Mouse (Mus musculus) lung, postnatal 36 days (tissue): Measurements from ENCODE around the gene Adprh.
"Not testable (repeated sequence)": the region's sequence is repeated elsewhere in the genome, so short reads cannot be mapped to it uniquely, and the experiment has no call there.

Source experiments
- DNase-seq: peaks from one replicate; pipeline ENCODE4 v3.0.0; 2022; ENCODE audit warnings: mixed read lengths

The Adprh gene

DNA sequence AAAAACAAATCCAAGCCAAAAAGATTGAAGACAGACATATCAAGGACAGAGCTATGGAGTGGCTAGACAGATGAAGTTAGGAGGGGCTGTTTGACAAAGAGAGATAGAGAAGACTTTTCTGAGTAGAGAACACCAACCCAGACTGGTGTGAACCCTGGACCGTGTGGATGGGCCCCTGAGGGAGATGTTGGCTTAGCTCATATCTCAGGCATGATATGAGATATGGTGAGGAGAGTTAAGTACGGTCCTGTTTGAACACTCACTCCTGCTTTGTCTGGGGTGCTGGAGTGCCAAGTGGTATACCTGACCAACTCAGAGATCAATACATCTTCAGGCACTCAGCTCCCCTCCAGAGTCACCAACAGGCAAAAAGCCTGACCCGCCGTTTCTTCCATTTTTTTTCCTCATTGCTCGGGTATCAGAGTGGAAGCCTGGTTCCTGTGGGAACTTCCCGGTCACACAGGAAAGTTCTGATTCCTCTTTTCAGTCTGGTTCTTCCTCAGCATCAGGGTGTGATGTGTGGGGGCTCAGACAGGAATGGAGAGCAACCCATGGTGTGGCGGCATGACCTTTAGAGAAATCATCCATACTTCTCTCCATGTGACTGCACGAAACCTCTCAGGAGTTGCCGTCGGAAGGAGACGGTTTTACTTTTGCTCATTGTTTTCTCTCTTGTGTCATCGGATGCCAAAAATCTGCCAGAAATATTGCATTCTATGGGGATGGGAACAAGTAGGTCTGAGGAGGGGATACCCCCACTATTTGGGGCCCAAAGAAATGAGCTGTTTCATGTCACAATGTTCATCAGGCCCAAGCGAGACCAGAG is 14.8 kb upstream of the Adprh start:
- DNase-seq: no peak

DNA sequence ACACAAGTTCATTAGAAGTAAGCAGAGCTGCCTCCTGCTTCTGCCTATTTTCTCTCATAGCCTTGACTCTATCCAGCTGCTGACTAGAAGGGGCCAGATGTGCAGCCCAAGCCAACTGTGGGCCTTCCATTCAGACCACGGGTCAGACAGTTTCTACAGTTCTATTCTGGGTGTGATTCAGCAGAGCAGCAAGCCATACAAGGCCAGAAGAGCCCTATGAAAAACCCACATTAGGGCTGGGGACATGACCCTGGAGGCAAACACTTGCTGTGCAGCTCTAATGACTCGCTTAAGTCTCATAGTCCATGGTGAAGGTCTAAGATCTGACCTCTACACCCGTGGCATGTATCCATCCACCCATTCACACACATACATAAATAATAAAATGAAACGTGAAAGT is 13.6 kb upstream of the Adprh start:
- no peak for DNase-seq

DNA sequence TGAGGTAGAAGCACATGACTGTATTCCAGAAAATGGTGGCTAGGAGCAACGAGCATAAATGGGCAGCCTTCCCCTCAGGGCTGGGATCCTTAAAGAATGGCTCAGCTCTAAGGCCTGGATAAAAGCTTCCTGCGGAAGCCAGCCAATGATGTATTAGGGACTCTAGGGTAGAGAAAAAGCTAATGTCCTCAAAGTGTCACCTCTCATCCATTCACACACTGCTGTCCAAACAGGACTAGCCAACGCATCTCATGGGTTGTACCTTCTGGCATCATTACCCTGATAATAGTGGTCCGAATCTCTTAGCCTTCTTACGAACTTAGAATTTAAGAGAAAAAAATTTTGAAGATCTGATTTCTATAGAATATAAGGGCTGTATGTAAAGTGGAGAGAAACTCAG is 10.8 kb upstream of the Adprh start:
- DNase-seq: no peak

DNA sequence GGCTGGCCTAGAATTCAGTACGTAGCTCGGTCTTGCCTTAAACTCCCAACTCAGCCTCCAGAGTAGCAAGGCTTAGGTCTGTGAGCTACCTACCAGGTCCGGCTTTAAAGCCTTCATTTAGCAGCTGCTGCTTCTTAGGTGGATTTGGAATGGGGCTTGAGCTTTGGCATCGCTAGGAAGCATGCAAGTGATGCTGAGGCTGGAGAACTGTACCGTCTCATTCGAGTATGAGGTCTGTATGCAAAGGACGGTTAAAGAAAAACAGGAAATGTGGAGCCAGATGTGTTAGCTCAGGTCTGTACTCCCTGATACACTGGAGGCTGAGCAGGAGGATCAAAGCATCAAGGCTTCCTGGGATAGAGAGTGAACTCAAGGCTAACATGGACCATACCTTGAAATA is 9.7 kb upstream of the Adprh start:
- DNase-seq: no peak

DNA sequence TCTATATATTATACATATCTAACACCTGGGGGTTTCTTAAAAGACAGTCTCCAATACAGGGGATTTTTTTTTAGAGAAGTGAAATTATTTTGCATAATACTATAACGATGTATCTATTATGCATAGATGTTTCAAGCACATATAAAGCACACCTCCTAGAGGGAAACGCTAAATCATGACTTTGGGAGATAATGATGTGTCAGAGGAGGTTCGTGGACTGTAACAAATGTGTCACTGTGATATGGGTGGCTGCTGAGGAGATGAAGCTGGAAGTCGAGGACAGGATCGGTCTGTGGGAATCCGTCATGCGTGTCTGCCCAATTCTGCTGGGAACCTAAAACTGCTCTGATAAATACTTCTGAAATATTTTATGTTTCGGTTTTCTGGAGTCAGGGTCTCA is 9.2 kb upstream of the Adprh start:
- DNase-seq: no peak

DNA sequence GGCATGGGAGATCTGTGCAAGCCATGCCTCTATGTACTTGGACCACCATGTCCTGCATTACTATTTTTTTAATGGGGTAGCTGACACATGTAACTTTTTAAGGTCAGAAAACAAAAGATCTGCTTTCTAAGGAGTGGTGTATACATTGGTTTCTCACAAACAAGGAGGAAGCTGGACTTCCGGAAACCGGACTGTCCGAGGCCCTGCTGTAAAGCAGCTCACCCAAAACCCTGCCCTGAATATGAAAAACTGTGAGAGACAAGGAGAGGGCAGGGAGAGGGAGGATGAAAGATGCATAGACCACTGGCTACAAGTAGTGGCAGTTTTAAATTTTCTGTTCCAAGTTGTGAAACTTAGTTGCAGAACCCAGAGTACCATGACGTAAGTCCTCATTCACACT is 7.5 kb upstream of the Adprh start:
- DNase-seq: no peak

DNA sequence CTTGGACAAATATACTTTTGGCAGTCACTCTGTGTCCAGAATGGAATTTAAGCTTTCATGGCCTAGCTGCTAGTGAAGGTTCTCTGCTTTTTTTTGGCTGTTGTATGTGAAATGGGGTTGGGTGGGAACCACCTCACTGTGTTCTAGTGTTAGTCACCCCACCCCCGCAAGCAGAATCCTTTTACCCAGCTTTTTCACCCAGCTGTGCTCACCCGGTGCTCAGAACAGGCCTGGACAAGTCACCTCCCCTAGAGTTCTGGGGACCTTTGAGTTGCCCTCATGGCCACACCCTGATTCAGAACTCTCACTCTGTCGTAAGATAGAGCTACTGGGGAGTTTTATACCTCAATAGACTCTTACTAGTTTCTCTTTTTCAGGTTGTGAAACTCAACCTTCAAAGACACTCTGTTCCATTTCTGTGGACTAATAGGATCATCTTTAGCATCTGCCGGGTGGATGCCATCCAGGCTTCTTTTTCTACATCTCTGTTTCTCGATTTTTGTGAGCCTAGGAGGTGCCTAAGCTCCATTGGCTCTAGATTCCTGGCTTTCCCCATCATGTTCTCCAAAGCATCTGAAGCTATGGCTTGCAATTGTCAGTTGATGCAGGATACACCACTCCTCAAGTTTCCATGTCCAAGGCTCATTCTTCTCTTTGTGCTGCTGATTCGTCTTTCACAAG is 6.2 kb upstream of the Adprh start:
- DNase-seq: peak; percentile 38

DNA sequence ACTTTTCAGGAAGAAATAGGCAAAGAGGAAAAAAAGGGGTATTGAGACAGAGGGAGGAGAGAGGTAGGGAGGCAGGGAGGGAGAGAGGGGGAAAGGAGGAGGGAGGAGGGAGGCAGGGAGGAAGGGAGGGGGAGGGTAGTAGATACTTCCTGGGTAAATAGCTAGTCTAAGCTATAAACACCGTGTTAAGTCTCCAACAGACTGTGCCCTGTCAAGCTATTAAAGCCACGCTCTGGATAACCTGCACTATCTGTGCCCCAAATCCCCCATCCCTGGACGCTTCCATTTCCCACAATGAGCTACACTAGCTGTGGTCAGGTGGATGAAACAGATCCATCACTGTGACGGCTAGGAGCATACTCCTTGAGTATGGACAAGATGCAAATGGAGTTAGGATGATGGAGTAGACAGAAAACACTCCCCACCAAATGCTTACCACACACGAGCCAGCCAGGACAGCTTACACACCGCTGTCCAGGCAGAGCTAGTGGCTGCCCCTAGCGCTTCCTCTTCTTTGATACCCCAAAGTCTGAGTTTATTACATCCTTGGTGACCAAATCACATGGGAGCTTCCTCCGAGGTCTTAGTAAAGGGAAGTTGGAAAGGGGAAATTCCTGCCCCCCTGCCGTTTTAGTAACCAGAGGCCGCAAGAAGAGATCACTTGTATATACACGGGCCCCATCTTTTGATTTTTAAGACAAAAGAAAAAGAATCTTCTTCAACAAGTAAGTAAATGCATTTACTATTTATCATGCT is 4.5 kb upstream of the Adprh start:
- peak; percentile 63 for DNase-seq

DNA sequence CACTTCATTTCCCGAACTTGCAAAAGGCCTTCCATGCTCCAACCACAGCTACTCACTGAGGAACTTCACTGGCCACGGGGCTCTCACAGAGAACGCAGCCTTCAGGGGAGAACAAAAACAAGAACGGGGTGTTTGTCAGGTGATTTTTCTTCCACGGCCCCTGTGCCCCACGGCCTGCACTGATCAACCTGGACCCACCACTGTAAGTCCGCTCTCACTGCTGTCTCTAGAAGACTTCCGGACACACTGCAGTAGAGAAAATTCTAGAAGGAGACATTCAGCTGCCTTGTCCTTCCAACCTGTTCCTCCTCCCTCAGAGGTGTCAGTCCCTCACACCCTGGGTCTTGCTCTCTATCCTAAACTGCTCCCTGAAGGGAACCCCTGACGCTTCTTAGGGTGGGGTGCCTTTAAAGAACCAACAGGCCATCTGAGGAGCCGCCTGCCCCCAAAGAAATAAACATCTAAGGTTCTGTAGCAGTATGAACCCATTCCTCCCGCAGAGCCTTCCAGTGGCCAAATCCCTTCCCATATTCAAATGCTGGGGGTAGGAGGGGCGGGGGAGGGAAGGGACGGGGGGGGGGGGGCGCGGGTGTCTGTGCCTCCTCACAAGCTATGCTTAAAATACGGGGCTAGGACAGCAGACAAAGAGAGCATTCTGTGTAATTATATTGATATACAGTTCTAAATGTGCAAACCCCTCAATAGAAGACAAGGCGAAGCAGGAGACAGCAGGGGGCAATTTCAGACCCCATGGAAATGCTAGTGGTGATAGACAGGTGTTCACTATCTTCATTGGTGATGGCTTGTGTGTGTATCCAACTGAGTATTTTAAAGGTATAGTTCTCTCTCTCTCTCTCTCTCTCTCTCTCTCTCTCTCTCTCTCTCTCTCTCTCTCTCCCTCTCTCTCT is 3.3 kb upstream of the Adprh start, which contains the start of gene Cd80:
TSS of gene Cd80 (plus strand) at position 51 of the 908 bp plus-strand sequence.
- no peak for DNase-seq

DNA sequence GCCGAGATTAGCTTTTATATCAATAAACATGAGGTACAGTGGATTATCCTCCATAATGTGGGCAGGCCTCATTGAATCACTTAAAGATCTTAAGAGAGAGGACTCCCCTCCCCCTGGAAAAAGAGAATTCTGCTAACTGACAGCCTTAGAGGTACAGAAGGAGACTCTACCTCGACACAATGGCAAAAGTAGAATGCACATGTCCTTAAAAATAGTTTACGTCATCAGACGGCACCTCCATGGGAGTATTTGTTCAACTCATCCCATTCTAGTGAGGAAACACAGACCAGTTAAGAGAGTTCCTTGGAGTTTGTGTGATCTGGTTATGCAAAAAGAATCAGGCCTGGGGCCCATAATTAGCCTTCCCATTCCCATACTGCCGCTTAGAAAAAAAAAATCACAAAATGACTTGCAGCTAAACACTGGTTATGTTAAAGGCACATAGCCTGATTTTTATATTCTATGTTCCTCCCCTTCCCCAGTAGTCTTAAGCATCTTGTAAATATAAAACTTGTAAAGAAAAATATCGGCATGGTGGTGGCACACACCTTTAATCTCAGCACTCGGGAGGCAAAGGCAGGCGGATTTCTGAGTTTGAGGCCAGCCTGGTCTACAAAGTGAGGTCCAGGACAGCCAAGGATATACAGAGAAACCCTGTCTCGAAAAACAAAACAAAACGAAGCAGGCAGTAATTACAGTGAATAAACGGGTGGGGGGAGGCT is 2.2 kb upstream of the Adprh start:
- no peak for DNase-seq

DNA sequence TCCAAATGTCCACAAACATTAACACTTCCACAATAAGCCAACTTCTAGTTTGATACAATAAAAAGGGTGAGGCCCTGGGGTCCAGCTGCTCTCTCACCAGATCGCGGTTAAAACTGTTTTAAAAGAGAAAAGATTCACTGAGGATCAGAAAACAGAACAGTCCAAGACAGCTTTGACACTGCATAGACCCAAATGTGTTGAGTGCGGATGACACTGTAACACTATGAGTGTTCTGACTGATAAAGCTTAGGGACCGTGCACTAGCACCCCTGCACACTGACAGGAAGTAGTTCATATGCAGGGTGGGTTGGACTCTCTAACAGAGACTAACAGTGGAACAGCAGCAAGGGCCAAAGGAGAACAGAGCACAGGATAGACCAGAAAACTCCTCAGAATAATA is 1.4 kb upstream of the Adprh start:
- DNase-seq: no peak

DNA sequence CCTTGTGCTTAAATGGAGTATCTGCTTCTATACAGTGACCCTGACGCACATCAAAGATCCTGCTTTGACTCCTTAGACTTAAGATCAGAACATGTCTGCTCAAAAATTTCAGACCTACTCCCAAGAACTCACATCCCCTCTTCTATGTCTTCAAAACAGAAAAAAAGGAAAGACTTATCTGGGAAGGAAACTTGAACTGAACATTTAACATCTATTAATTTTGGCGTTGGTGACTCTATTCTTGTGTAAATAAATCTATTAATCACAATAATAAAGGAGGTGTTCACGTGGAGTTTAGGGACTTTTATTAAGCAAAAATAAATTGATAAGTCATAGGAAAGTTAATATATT is 675 bp upstream of the Adprh start:
- DNase-seq: no peak

DNA sequence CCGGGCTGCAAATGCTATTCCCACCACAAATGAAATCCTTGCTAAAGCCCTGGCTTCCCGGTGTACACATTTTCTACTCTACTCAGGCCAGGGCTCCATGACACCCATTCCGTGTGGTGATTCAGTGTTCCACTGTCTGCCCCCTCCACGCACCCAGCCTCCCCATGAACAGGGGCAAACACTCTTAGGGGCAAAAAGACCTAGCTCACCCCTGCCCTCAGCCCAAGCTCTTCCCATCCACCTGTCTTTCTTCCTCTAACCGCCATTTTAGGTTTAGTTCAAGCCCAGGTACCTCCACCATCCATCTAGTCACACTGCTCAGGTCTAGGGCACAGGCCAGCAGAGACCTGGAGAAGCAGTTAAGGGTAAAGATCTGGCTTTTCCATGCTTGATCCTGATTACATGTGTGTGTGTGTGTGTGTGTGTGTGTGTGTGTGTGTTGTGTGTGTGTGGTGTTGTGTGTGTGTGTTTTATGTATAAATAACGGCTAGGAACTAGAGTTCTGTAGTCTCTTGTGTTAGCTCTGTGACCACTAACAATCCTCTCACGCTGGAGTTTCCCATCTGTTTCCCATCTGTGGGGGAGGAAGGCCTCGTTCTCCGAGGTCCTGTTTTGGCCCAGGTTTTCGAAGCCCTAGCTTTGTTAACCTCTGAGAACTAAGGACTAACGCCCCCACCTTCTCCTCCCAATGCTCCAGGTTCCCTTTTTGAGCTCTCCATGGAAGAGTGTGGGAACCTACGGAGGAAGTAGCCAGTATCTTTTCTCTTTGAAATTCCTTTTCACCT is 890 bp downstream of the Adprh start:
- peak; percentile 3 for DNase-seq

DNA sequence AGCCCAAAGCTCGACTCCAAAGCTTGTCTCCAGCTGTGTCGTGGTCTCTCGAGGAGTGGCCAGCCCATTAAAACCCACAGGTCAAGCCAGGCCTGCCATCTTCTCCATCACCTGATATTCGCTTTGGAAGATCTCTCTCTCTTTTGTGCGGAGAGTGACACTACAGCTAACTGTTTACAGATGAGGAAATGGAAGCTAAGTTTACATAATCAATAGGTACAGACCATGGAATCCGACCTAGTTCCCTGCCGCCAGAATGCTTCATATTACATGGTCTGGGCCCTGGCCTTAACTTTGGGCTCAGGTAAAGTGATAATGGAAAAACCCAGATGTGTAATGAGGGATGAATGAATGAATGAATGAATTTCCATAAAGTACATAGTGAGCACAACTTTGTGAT is 1.8 kb downstream of the Adprh start:
- DNase-seq: no peak

DNA sequence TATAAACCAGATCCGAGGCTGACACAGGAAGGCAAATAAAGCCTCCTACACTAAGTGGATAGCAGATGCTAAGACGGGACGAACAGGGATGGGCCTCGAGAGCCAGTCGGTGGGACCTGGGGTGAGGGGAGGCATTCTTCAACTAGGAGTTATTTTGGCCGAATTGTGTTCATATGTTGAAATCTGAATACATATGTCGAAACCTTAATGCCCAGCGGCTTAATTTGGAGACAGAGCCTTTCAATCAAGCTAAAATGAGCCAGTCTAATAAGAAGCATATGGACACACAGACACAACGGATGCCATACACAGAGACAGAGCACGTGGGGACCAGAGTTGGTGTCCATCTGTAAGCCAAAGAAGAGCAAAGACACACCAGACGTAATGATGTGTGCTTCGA is 4.0 kb downstream of the Adprh start:
- DNase-seq: no peak

DNA sequence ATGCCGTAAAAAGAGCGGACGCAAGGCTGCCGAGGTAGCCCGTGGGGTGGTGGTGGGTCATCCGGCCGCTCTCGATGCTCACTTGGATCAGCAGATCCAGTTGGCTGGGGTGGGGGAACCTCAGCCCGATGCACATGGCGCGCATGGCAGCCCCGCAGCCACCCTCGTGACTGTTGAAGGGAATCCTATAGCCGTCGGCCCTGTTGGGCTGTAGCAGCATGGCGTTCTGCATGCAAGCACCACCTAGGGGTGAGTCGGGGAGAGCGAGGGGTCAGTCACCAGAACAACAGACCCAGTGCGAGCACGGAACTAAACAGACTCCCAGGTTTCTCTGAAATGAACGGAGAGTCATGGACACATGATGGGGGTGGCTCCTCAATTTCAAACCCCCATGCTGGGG is 5.1 kb downstream of the Adprh start:
- DNase-seq: no peak

DNA sequence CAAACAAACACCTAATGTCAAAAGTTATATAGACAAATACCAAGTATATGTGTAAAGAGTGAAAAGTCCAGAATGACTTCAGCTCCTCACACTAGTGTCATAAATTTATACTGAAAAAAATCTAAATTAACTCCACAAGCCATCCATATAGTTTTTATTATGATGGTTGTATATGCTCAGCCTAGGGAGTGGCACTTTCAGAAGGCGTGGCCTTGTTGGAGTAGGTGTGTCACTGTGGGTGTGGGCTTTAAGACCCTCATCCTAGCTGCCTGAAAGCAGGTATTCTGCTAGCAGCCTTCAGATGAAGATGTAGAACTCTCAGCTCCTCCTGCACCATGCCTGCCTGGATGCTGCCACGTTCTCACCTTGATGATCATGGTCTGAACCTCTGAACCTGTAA is 6.4 kb downstream of the Adprh start:
- DNase-seq: not testable (repeated sequence)

DNA sequence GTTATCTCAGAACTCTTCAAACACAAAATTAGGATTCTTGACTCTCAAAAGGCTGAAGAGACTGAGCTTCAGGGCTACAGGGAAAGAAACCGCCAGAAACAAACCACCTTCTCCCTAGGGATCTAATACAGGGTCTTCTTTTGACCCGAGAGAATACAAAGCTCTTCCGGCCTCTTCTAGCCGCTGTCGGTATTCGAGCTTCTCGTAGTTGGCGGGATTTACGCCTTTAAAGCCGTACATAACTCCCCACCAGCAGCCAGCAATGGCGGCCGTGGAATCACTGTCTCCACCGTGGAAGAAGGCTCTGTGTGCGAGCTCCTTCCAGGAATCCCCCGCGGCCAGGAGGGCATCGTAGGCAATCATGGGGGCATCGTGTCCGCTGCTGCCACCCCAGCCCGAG is 6.9 kb downstream of the Adprh start:
- DNase-seq: no peak

DNA sequence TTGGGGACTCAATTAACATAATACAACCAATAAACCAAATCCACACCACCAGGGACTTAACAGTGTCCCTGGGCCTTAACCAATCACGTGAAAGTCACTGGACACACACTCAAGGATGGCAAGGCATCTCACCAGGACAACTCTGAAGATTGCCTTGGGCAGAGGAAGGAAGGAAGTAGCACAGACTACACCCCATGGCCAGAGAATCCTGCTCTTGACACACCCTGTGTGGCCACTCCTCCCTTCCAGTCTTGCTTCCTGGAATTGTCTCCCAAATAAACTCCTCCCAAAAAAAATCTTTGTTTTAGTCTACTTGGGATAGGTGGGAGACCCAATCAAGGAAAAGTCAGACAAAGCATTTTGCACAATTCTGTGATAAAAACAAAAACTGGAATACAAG is 7.5 kb downstream of the Adprh start:
- DNase-seq: no peak

DNA sequence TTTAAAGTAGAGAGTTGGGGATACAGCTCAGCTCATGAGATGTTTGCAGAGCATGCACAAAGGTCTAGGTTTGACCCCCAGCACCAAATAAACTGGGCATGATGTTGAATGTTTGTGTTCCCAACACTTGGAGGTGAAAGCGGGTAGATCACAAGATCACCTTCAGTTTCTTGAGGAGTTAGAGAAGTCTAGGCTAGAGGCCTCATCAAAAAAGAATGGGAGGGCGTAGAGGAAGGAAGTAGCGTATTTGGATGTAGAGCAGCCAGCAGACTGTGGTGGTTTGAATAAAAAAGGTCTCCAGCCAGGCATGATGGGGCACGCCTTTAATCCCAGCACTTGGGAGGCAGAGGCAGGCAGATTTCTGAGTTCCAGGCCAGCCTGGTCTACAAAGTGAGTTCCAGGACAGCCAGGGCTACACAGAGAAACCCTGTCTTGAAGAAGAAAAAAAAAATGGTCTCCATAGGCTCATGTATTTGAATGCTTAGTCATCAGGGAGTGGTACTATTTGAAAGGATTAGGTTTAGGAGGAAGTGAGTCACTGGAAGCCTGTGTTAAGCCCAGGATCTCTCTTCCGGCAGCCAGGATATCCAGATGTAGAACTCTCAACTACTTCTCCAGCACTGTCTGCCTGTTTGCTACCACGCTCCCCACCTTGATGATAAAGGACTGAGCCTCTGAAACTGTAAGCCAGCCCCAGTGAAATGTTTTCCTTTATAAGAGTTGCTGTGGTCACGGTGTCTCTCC is 8.6 kb downstream of the Adprh start:
- DNase-seq: no peak

DNA sequence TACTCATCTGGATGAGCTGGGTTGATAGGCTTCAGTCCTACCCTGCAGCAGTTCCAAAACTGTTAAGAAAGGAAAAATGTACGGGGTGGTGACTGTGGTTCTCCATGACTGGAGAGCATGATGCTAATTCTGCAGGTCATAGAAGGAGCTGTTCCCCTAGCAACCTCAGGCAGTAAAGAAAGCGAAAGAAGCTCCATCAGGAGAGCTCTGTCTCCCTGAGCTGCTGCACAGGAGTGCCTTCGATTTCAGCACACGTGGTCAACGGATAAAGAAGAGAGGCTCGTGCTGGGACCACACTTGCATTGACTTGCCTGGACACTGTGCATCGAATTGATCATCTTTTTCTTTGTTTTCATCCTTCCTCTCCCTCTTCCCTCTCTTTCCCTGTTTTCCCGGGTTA is 10.3 kb downstream of the Adprh start:
- DNase-seq: no peak
